Comparison of ENCODE assay signal across 8 mouse cellular contexts in genomic region chr13:111489802-111490723, GRCm38 (mm10). TPM values are rescaled to one million over a fixed set of nuclear protein-coding genes. Genes with fewer than 3 reads are reported as not detected.
DNase-seq lines count a peak whose midpoint lies in the region; ATAC-seq lines count a peak whose summit lies in the region.

Gpbp1 (minus strand) TSS chr13:111490111.

- H3K4me2 ChIP-seq in heart, embryonic 13.5 days: peak within 1 kb of the TSS; percentile 88
- H3K4me2 ChIP-seq in liver, embryonic 12.5 days: peak within 1 kb of the TSS; percentile 86
- peak within 1 kb of the TSS; percentile 86 for H3K4me2 ChIP-seq in stomach, embryonic 15.5 days

- H3K36me3 ChIP-seq in heart, embryonic 13.5 days: peaks cover 3% of the 10 kb centered on the region; the same call in 1 of the 2 replicates
- H3K36me3 ChIP-seq in liver, embryonic 12.5 days: peaks cover 6% of the 10 kb centered on the region; the same call in 1 of the 2 replicates
- H3K36me3 ChIP-seq in stomach, embryonic 15.5 days: no peaks in the 10 kb centered on the region

- H3K27ac ChIP-seq in brown adipose tissue, adult 24 weeks (replicated peaks; ENCODE audit: low read depth, low read length): peak within 1 kb of the TSS; percentile 92
- H3K27ac ChIP-seq in heart, embryonic 13.5 days (replicated peaks): peak within 1 kb of the TSS; percentile 99
- peak within 1 kb of the TSS; percentile 98 for H3K27ac ChIP-seq in liver, embryonic 12.5 days
- H3K27ac ChIP-seq in stomach, embryonic 15.5 days: peak within 1 kb of the TSS; percentile 99

- under 1% methylated on average over 79 of the region's 109 CpGs for WGBS in heart, embryonic 13.5 days
- under 1% methylated on average over 101 of the region's 109 CpGs for WGBS in liver, embryonic 12.5 days (ENCODE audit: insufficient replicate concordance)
- WGBS in stomach, embryonic 15.5 days: under 1% methylated on average over 99 of the region's 109 CpGs

- peak within 1 kb of the TSS; percentile 99 for H3K9ac ChIP-seq in heart, embryonic 13.5 days
- H3K9ac ChIP-seq in liver, embryonic 12.5 days: peak within 1 kb of the TSS; percentile 100
- peak within 1 kb of the TSS; percentile 97 for H3K9ac ChIP-seq in stomach, embryonic 15.5 days

- ATAC-seq in heart, embryonic 13.5 days (ENCODE audit: extremely low read depth, insufficient number of reproducible peaks, low FRiP score, low TSS enrichment): peak; percentile 96
- peak; percentile 93 for ATAC-seq in liver, embryonic 12.5 days
- ATAC-seq in stomach, embryonic 15.5 days (ENCODE audit: insufficient read depth, low FRiP score, low read depth): peak; percentile 96

- DNase-seq in CD4-positive, CD25-positive, alpha-beta regulatory T cell, adult 2 months (ENCODE audit: low read depth, low spot score): peak; percentile 100
- DNase-seq in fat pad, adult 2 months (ENCODE audit: extremely low read depth, low read depth, low spot score): peak; percentile 80
- DNase-seq in kidney, postnatal 10 days: peak; percentile 100
- peak; percentile 100 for DNase-seq in natural killer cell, adult 2 months (ENCODE audit: low spot score in 2 of 2)

- peaks cover 25% of the 10 kb centered on the region for H3K27me3 ChIP-seq in heart, embryonic 13.5 days (replicated peaks)
- H3K27me3 ChIP-seq in liver, embryonic 12.5 days (replicated peaks): peaks cover 36% of the 10 kb centered on the region
- peaks cover 13% of the 10 kb centered on the region; the same call in 1 of the 2 replicates for H3K27me3 ChIP-seq in stomach, embryonic 15.5 days (replicated peaks)

- H3K4me3 ChIP-seq in brown adipose tissue, adult 24 weeks (ENCODE audit: insufficient read depth, low read depth, low read length): peak within 1 kb of the TSS; percentile 92
- H3K4me3 ChIP-seq in heart, embryonic 13.5 days: peak within 1 kb of the TSS; percentile 98
- H3K4me3 ChIP-seq in liver, embryonic 12.5 days: peak within 1 kb of the TSS; percentile 100
- peak within 1 kb of the TSS; percentile 92 for H3K4me3 ChIP-seq in stomach, embryonic 15.5 days (replicated peaks)

- H3K9me3 ChIP-seq in heart, embryonic 13.5 days: no peaks in the 10 kb centered on the region
- H3K9me3 ChIP-seq in liver, embryonic 12.5 days (replicated peaks): no peaks in the 10 kb centered on the region
- H3K9me3 ChIP-seq in stomach, embryonic 15.5 days: no peaks in the 10 kb centered on the region

- no peaks in the 10 kb centered on the region for H3K4me1 ChIP-seq in brown adipose tissue, adult 24 weeks (ENCODE audit: control insufficient read depth, insufficient read depth, insufficient read length, low read length)
- H3K4me1 ChIP-seq in heart, embryonic 13.5 days: peaks cover 30% of the 10 kb centered on the region
- peaks cover 30% of the 10 kb centered on the region for H3K4me1 ChIP-seq in liver, embryonic 12.5 days
- H3K4me1 ChIP-seq in stomach, embryonic 15.5 days: 0 out of 2 replicates have a peak, but pooled peaks cover 10% of the 10 kb centered on the region

RNA-seq across cellular contexts. Expression of gene Gpbp1, which starts in this region (rescaled TPM):
- polyA plus RNA-seq in brown adipose tissue, adult 24 weeks (2012; ENCODE audit: insufficient read depth, insufficient read length, missing spikeins): 43.1 and 62.8 TPM in 2 replicates
- 47.3 and 47.8 TPM in 2 replicates for polyA plus RNA-seq in heart, embryonic 13.5 days (2015; fragmentation: Nextera tagmentation; extraction: Ambion mirVana)
- 50.7 and 51.1 TPM in 2 replicates for polyA plus RNA-seq in liver, embryonic 12.5 days (2016; fragmentation: Nextera tagmentation; extraction: Ambion mirVana)
- 67.4 and 77.0 TPM in 2 replicates for polyA plus RNA-seq in stomach, embryonic 15.5 days (2015; fragmentation: Nextera tagmentation; extraction: Ambion mirVana)

Comparison
In these comparisons a context has a peak if more than half of its experiments do, and no peak if none do; other contexts are left out.
1. Peak in every context shown above with its lines: DNase-seq, ATAC-seq, H3K4me3 ChIP-seq and H3K27ac ChIP-seq.